Mouse (Mus musculus): ENCODE results near the gene Echdc1. TPM values are rescaled to one million over a fixed set of nuclear protein-coding genes. Genes with fewer than 3 reads are reported as not detected.
"Not testable (repeated sequence)": the region's sequence is repeated elsewhere in the genome, so short reads cannot be mapped to it uniquely, and the experiment has no call there.

The Echdc1 gene
- polyA plus RNA-seq (2012; rRNA removed): 6.9 and 7.4 TPM in 2 replicates

- WGBS: under 1% methylated on average over 49 of the region's 49 CpGs
- peak; percentile 75 for DNase-seq (ENCODE audit: low read depth, low spot score)
Measured at GRCm38 (mm10) chr10:29313064-29313638, at the start of gene Echdc1. Gene Echdc1, plus strand, starts transcription at chr10:29313166.

GRCm38 (mm10) chr10:29281736-29282135 is 31.2 kb upstream of the Echdc1 start:
- WGBS: 59% methylated on average over 1 of the region's 1 CpGs
- DNase-seq (ENCODE audit: low read depth, low spot score): no peak

DNA sequence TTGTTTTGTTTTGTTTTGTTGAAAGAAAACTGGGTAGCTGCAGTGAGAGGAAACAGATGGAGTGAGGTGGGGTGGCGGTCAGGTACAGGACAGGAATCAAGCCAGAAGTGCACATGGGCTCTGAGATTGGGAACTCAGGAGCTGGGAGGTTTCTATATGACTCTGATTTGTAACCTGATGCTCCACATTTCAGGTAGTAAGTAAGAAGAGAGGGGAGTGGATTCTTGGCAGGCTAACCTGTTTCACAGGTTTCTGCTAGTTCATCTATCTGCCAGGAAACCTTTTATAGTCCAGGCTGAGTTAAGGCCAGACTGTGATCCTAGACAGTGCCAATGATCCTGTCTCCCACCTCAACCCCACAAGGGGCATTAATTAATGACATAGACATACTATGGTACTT is 27.2 kb upstream of the Echdc1 start:
- 28% methylated on average over 1 of the region's 1 CpGs for WGBS
- DNase-seq (ENCODE audit: low read depth, low spot score): no peak

DNA sequence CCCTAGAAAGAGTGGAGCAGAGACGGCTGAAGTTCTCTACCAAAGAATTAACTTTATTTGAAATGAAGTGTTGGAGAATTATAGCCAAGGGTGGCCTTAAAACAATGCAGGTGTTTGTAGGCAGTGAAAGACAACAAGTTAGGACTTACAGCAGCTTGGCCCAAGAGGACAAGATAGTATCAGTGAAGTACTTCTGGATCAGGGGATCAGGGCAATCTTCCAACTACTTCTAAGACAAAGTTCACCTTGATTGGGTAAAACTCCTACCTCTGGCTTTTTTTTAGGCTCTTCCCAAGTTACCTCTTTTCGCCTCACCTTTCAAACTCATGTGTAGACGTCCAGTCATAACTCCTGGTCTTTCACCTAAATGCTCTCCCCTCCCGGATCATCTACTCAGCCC is 10.7 kb upstream of the Echdc1 start:
- WGBS: 91% methylated on average over 4 of the region's 4 CpGs
- no peak for DNase-seq (ENCODE audit: low read depth, low spot score)

- no peak for DNase-seq (ENCODE audit: low read depth, low spot score)
- WGBS: 33% methylated on average over 4 of the region's 4 CpGs
Measured at GRCm38 (mm10) chr10:29311480-29312219, 1.3 kb upstream of the Echdc1 start.

- 11% methylated on average over 5 of the region's 5 CpGs for WGBS
- no peak for DNase-seq (ENCODE audit: low read depth, low spot score)
Measured at GRCm38 (mm10) chr10:29313905-29314304, 939 bp downstream of the Echdc1 start.

- no peak for DNase-seq (ENCODE audit: low read depth, low spot score)
- 45% methylated on average over 2 of the region's 2 CpGs for WGBS
Measured at GRCm38 (mm10) chr10:29324817-29325216, 11.9 kb downstream of the Echdc1 start.

DNA sequence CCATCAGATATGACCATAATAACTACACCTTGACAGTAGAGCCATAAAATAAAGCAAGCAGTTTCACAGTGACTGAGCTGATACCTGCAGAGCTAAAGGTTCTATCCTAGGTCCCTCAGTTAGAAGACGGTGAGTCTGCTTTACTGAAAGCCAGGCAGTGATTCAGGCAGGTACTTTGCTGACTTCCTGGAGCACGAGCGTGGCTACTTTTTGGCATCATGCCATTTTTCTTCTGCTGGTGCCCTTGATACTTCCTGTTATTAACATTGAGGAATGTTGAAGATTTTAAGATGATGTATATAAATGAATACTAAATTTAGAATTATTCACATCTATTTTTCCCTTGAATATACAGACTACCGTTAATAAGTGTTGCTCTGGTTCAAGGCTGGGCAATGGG is 20.9 kb downstream of the Echdc1 start:
- DNase-seq (ENCODE audit: low read depth, low spot score): no peak
- WGBS: 30% methylated on average over 4 of the region's 4 CpGs

DNA sequence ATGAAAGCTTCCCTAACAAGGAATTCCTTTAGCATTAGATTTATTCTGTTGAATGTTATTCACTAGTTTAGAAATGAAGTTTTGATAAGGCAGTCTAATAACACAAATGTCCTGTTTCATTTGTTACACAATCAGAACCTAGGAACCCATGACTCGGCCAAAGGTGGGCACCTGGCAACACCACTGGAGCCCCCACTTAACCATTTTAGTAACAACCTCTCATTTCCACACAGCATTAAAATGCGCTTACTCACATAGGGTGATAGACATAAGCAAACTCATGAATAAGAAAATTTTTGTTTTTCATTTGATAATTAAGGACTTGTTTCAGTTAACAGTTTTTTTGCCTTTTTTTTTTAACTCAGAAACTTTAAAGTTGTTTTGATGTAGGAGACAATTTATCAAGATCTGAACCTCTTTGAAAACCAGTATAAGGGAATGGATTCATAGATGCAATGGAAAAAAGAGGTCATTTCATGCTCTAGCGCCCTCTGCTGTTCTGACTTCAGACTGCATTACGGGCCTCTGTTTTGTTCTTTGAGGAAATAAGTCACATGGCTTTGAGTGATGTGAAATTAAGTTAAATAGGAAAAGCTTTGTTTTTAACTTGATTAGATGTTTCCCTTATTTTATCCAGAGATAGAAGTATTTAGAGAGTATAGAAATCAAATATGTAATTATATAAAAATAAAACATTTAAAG is 25.5 kb downstream of the Echdc1 start:
- WGBS: 51% methylated on average over 4 of the region's 4 CpGs
- peak; percentile 70 for DNase-seq (ENCODE audit: low read depth, low spot score)

DNA sequence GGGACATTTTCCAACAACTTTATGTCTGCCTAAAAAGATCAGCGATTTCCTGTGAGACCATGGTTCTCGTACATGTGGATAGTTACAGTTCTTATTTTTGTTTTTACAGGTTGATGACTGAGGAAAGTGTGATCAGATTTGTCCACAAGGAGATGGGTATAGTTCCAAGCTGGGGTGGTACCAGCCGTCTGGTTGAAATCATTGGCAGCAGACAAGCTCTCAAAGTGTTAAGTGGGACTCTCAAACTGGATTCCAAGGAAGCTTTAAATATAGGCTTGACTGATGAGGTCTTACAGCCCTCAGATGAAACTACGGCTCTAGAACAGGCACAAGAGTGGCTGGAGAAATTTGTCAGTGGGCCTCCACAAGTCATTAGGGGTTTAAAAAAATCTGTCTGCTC is 31.3 kb downstream of the Echdc1 start:
- 88% methylated on average over 4 of the region's 4 CpGs for WGBS
- no peak for DNase-seq (ENCODE audit: low read depth, low spot score)

GRCm38 (mm10) chr10:29346638-29347037 is 33.7 kb downstream of the Echdc1 start:
- no peak for DNase-seq (ENCODE audit: low read depth, low spot score)
- 96% methylated on average over 7 of the region's 7 CpGs for WGBS

DNA sequence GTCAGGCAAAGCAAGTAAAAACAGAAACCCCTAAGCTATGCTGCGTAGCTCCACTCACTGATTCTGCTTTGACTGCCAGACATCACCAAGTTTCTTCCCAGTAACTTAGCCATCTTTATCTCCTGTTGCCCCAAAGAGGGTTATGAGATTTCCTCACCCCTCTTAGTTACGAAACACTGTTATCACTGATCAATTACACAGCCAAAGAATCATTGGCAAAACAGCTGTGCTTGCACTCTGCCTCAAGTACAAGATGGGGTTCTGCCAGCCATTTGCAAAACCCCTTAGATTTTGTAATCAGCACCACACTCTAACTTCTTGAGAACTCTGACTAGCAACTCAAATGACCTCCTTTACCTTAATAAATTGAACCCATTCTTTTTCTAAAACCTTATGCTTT is 38.5 kb downstream of the Echdc1 start:
- 83% methylated on average over 2 of the region's 2 CpGs for WGBS
- DNase-seq (ENCODE audit: low read depth, low spot score): no peak

- WGBS: 72% methylated on average over 3 of the region's 3 CpGs
- no peak for DNase-seq (ENCODE audit: low read depth, low spot score)
Measured at GRCm38 (mm10) chr10:29352575-29352974, 39.6 kb downstream of the Echdc1 start.

DNA sequence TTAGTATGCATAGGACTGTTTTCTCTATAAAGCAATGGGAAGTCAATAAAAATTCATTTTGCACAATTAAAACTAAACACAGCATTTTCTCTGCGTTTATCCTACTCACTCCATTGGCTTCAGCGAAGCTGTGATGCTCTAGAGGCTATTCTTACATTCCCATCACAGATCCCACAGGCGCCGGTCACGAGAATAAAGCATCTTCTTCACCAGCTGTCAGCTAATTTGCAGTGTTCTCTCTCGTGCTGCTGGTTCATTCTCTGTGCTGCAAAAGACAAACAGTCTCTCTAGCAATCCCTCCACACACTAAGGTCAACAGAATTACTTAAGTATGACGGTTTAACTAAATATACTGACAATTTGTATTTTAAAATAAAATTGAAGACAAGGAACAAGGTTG is 41.2 kb downstream of the Echdc1 start:
- 68% methylated on average over 7 of the region's 7 CpGs for WGBS

DNA sequence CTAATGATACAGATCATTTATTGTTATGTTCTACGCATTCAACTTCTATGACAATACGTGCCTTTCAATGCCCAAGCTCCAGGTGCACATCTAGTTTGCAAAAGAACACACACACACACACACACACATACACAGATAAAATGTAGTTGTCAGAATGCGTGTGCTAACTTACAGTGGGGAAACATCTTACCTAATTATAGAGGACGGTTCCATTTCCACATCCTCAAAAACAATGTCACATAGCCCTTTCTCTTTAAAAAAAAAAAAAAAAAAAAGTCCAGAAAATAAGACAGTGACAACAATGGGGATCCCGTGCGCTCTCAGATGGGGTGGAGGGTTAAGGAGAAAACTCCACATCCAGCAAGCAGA is 48.1 kb downstream of the Echdc1 start:
- WGBS: under 1% methylated on average over 6 of the region's 6 CpGs
- no peak for DNase-seq (ENCODE audit: low read depth, low spot score)

More for the DNA sequence above, 41.2 kb downstream of the Echdc1 start:
- DNase-seq (ENCODE audit: low read depth, low spot score): no peak

DNA sequence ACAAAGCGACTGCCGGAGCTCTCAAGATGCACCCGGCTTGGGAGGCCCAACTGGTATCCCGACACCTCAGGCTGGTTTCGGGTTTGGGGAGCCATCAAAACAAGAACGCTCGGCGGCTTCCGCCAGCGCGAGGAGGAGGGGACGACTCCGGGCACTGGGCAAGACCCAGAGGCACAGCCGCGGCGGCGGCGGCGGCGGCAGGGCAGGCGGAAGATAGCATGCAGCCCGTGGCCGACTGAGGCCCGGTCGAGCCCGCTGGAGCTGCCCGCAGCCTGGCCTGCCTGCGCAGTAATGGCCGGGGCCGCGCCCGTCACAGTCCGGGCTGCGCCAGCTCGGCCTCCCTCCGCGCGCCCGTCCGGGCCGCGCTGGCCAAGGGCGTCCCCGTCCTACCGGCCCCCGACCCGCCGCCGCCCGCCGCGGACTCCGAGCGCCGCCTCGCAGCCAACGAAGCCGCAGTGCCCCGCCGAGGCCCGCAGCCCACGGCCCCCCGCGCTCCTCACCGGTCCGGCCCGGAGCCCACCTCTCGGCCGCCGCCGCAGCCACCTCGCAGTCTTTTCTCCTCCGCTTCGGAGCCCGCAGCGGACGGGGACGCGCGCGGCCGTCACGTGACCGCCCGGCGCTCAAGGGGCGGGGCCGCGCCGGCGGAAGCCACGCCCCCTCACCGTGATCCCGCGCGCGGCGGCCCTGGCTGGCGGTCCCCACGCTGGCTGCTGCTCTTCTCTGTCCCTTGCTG is 48.7 kb downstream of the Echdc1 start:
- under 1% methylated on average over 99 of the region's 100 CpGs for WGBS
- peak; percentile 40 for DNase-seq (ENCODE audit: low read depth, low spot score)

- DNase-seq (ENCODE audit: low read depth, low spot score): no peak
- 4% methylated on average over 15 of the region's 15 CpGs for WGBS
Measured at GRCm38 (mm10) chr10:29362197-29362900, 49.4 kb downstream of the Echdc1 start, which contains the start of gene Rnf146. Gene Rnf146, minus strand, starts transcription at chr10:29362442.

- DNase-seq (ENCODE audit: low read depth, low spot score): no peak
- WGBS: 77% methylated on average over 5 of the region's 5 CpGs
Measured at GRCm38 (mm10) chr10:29374065-29374464, 61.1 kb downstream of the Echdc1 start.

DNA sequence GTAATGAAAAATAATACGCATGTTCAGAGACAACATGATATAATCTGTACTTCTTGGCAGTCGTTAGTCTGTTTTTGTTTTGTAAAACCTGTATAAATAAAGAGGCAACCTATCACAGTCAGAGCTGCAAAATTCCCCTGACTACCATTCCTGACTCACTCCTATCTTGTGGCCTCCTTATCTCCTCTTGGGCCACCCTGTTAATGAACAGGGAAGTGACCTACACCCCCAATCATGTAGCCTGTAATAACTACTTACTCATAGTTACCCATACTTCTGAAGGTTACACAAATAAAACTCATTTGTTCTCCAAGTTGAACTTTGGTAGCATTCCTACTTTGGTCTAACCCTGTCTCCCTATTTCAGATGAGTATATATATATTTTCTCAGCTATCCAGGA is 68.6 kb downstream of the Echdc1 start:
- 70% methylated on average over 2 of the region's 2 CpGs for WGBS
- no peak for DNase-seq (ENCODE audit: low read depth, low spot score)

- 68% methylated on average over 2 of the region's 2 CpGs for WGBS
- DNase-seq (ENCODE audit: low read depth, low spot score): not testable (repeated sequence)
Measured at GRCm38 (mm10) chr10:29394890-29395289, 81.9 kb downstream of the Echdc1 start.
